Mouse (Mus musculus) lung, embryonic 16.5 days (tissue): ENCODE data around the gene Smtnl2. TPM values are rescaled to one million over a fixed set of nuclear protein-coding genes. Genes with fewer than 3 reads are reported as not detected.

Source experiments
- ATAC-seq: fragments of 200-750 bp; cut with Nextera tagmentation; 2 replicates; pipeline ENCODE4 v1.8.0; 2017; ENCODE audit warnings: low read depth, mild to moderate bottlenecking, moderate library complexity
- H3K27ac ChIP-seq: fragments of 300-500 bp; sonication (generic); 2 replicates; pipeline ENCODE4 v1.5.1; 2014; ENCODE audit warnings: mild to moderate bottlenecking, control low read depth, low read length
- H3K27me3 ChIP-seq: fragments of 300-500 bp; sonication (generic); 2 replicates; pipeline ENCODE4 v1.6.1; 2014; ENCODE audit warnings: low read depth, low read length, mixed read lengths; ENCODE audit not compliant: control insufficient read depth, insufficient read depth
- H3K36me3 ChIP-seq: fragments of 300-500 bp; sonication (generic); 2 replicates; pipeline ENCODE4 v1.6.1; 2014; ENCODE audit warnings: low read length; ENCODE audit not compliant: control insufficient read depth, insufficient read depth
- H3K4me1 ChIP-seq: fragments of 300-500 bp; sonication (generic); replicated peaks from 2 replicates; pipeline ENCODE4 v1.6.1; 2014; ENCODE audit warnings: low read length, mixed read lengths; ENCODE audit not compliant: control insufficient read depth, insufficient read depth
- H3K4me2 ChIP-seq: fragments of 300-500 bp; sonication (generic); 2 replicates; pipeline ENCODE4 v1.6.1; 2014; ENCODE audit warnings: low read depth, low read length, control low read depth
- H3K4me3 ChIP-seq: fragments of 300-500 bp; sonication (generic); 2 replicates; pipeline ENCODE4 v1.5.1; 2014; ENCODE audit warnings: mild to moderate bottlenecking, low read length, control low read depth
- H3K9ac ChIP-seq: fragments of 300-500 bp; sonication (generic); 2 replicates; pipeline ENCODE4 v1.6.1; 2014; ENCODE audit warnings: low read length, control low read depth
- H3K9me3 ChIP-seq: fragments of 300-500 bp; sonication (generic); 2 replicates; pipeline ENCODE4 v1.6.1; 2016; ENCODE audit warnings: low read length; ENCODE audit not compliant: control insufficient read depth
- WGBS: fragments of 180-500 bp; shearing (Covaris S2); extraction: QIAGEN DNeasy Blood & Tissue Kit; methylation state at CpG from one replicate; pipeline ENCODE4 v1.1.7; 2014; 5-methylcytosine and 5-hydroxymethylcytosine counted together
- polyA plus RNA-seq: library from polyadenylated mRNA; unstranded; fragments of >200 nt; fragmentation: Nextera tagmentation; extraction: Ambion mirVana; gene quantifications from 2 replicates; pipeline ENCODE4 v1.2.1, GENCODE M21; 2015

Smtnl2 gene
- polyA plus RNA-seq, 1 experiment from 2014 or later = 136 TPM

- Histone ChIP-seq H3K4me1 (peaks cover 66% of the 10 kb centered on the region), H3K27me3 (no peaks in the 10 kb centered on the region), H3K4me2 (peak overlapping the region; percentile 92), H3K27ac (peak overlapping the region; percentile 94), H3K9ac (peak overlapping the region; percentile 93), H3K9me3 (no peaks in the 10 kb centered on the region), H3K4me3 (peak overlapping the region; percentile 96), H3K36me3 (no peaks in the 10 kb centered on the region)
- no peak for ATAC-seq
- 22% methylated on average over 9 of the region's 9 CpGs for WGBS
Observed at GRCm38 (mm10) chr11:72408451-72409170, 2.9 kb downstream of the Smtnl2 start.

- 0 out of 2 replicates have a peak, but pooled peaks cover 3% of the 10 kb centered on the region for H3K36me3 ChIP-seq
- peak overlapping the region; percentile 92 for H3K4me2 ChIP-seq
- H3K4me3 ChIP-seq = peak overlapping the region; percentile 96
- 8% methylated on average over 7 of the region's 7 CpGs for WGBS
- no peaks in the 10 kb centered on the region for H3K27me3 ChIP-seq
- peaks cover 61% of the 10 kb centered on the region for H3K4me1 ChIP-seq
- H3K9me3 ChIP-seq = no peaks in the 10 kb centered on the region
- H3K9ac ChIP-seq = peak overlapping the region; percentile 93
- no peak for ATAC-seq
- H3K27ac ChIP-seq = peak overlapping the region; percentile 94
Observed at GRCm38 (mm10) chr11:72407574-72407973, 3.9 kb downstream of the Smtnl2 start.

DNA sequence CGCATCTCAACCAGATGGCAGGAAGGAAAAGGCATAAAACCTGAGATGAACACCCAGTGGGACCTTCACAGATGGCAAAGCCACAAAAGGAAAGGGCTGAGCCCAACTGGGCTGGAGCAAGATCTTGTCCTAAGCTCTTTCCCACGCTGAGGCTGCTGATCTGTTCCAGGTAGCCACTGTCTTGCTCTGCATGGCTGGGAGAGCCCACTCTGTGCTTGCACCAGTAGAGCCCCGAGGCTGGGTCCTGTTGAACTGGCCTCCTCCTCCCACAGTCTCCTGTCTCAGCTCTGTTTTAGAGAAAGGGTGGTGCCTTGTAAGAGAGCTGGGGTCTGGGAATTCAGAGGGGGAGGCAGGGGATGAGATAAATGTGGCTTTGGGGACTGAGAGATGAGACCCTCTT, 4.4 kb downstream of the Smtnl2 start:
- Histone ChIP-seq H3K4me1 (peaks cover 63% of the 10 kb centered on the region), H3K4me2 (peak overlapping the region; percentile 92), H3K27ac (peak overlapping the region; percentile 94), H3K36me3 (peaks cover 3% of the 10 kb centered on the region; the same call in 1 of the 2 replicates), H3K9ac (peak overlapping the region; percentile 93; the same call in 1 of the 2 replicates), H3K4me3 (peak overlapping the region; percentile 96; the same call in 1 of the 2 replicates), H3K9me3 (no peaks in the 10 kb centered on the region), H3K27me3 (no peaks in the 10 kb centered on the region)
- ATAC-seq = no peak
- WGBS = 25% methylated on average over 3 of the region's 3 CpGs

- H3K4me3 ChIP-seq = no peak overlapping the region
- H3K4me1 ChIP-seq = peaks cover 68% of the 10 kb centered on the region
- H3K27ac ChIP-seq = peak overlapping the region; percentile 94
- H3K4me2 ChIP-seq = peak overlapping the region; percentile 92
- H3K9ac ChIP-seq = peak overlapping the region; percentile 93
- peaks cover 3% of the 10 kb centered on the region; the same call in 1 of the 2 replicates for H3K36me3 ChIP-seq
- H3K9me3 ChIP-seq = no peaks in the 10 kb centered on the region
- WGBS = 31% methylated on average over 8 of the region's 8 CpGs
- ATAC-seq = peak; percentile 57
- no peaks in the 10 kb centered on the region for H3K27me3 ChIP-seq
Observed at GRCm38 (mm10) chr11:72406079-72406675, 5.3 kb downstream of the Smtnl2 start.

GRCm38 (mm10) chr11:72405532-72405931, 6.0 kb downstream of the Smtnl2 start:
- Histone ChIP-seq H3K4me1 (peaks cover 69% of the 10 kb centered on the region), H3K9ac (peak overlapping the region; percentile 29; the same call in 1 of the 2 replicates), H3K27me3 (no peaks in the 10 kb centered on the region), H3K36me3 (peaks cover 8% of the 10 kb centered on the region), H3K9me3 (no peaks in the 10 kb centered on the region), H3K4me3 (no peak overlapping the region), H3K4me2 (peak overlapping the region; percentile 92), H3K27ac (peak overlapping the region; percentile 94)
- no peak for ATAC-seq
- WGBS = 43% methylated on average over 4 of the region's 4 CpGs

- Histone ChIP-seq H3K36me3 (peaks cover 19% of the 10 kb centered on the region), H3K27ac (peak overlapping the region; percentile 83), H3K4me1 (peaks cover 62% of the 10 kb centered on the region)
Observed at GRCm38 (mm10) chr11:72402969-72403368, 8.5 kb downstream of the Smtnl2 start.

GRCm38 (mm10) chr11:72402017-72402416, 9.5 kb downstream of the Smtnl2 start:
- no peak for ATAC-seq
- no peaks in the 10 kb centered on the region for H3K9me3 ChIP-seq
- 55% methylated on average over 5 of the region's 5 CpGs for WGBS
- peak overlapping the region; percentile 26; the same call in 1 of the 2 replicates for H3K9ac ChIP-seq
- H3K27me3 ChIP-seq = no peaks in the 10 kb centered on the region
- peak overlapping the region; percentile 9; the same call in 1 of the 2 replicates for H3K4me2 ChIP-seq
- H3K36me3 ChIP-seq = peaks cover 19% of the 10 kb centered on the region
- no peak overlapping the region for H3K4me3 ChIP-seq
- peaks cover 60% of the 10 kb centered on the region for H3K4me1 ChIP-seq
- peak overlapping the region; percentile 83 for H3K27ac ChIP-seq

More at GRCm38 (mm10) chr11:72402969-72403368, 8.5 kb downstream of the Smtnl2 start:
- Histone ChIP-seq H3K27me3 (no peaks in the 10 kb centered on the region), H3K4me3 (no peak overlapping the region), H3K4me2 (no peak overlapping the region), H3K9me3 (no peaks in the 10 kb centered on the region), H3K9ac (no peak overlapping the region)
- no peak for ATAC-seq
- 88% methylated on average over 12 of the region's 12 CpGs for WGBS

DNA sequence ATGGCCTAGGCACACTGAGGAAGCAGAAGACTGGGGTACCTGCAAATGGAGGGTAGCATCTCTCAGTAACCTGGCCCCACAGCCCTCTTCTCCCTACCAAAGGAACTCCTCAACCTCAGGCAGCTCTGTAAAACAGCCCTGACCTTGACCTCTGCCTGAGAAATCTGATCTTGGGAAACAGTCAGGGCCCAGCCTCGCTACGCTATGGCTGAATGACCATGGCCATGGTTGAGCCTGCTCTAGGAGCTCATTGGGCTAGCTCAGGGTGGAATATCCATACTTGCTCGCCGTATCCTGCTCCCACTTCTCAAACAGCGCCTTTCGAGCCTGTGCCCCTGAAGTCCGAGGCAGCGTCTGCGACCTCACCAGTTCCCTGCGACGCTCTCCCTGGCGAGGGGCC, 10.4 kb downstream of the Smtnl2 start:
- WGBS = 64% methylated on average over 12 of the region's 12 CpGs
- Histone ChIP-seq H3K4me1 (peaks cover 55% of the 10 kb centered on the region), H3K9ac (no peak overlapping the region), H3K9me3 (no peaks in the 10 kb centered on the region), H3K4me2 (no peak overlapping the region), H3K4me3 (no peak overlapping the region), H3K36me3 (peaks cover 19% of the 10 kb centered on the region), H3K27me3 (no peaks in the 10 kb centered on the region), H3K27ac (peak overlapping the region; percentile 83)
- no peak for ATAC-seq

GRCm38 (mm10) chr11:72397811-72398525, 13.5 kb downstream of the Smtnl2 start:
- Histone ChIP-seq H3K4me2 (no peak overlapping the region), H3K9ac (peak overlapping the region; percentile 39), H3K4me1 (peaks cover 53% of the 10 kb centered on the region), H3K27me3 (no peaks in the 10 kb centered on the region), H3K27ac (peak overlapping the region; percentile 93), H3K4me3 (no peak overlapping the region), H3K36me3 (peaks cover 19% of the 10 kb centered on the region), H3K9me3 (no peaks in the 10 kb centered on the region)
- WGBS = 68% methylated on average over 8 of the region's 8 CpGs
- 0 out of 2 replicates have a peak, but pooled peaks have one; percentile 3 for ATAC-seq
